Mouse (Mus musculus) 3134 (cell line): ENCODE results near the gene 4930544G11Rik.

Experiments
- DNase-seq: peaks from one replicate; pipeline ENCODE4 v3.0.0-alpha.2; 2011; ENCODE audit warnings: low spot score; ENCODE audit not compliant: insufficient read length; ENCODE audit errors: extremely low read depth

The 4930544G11Rik gene

DNA sequence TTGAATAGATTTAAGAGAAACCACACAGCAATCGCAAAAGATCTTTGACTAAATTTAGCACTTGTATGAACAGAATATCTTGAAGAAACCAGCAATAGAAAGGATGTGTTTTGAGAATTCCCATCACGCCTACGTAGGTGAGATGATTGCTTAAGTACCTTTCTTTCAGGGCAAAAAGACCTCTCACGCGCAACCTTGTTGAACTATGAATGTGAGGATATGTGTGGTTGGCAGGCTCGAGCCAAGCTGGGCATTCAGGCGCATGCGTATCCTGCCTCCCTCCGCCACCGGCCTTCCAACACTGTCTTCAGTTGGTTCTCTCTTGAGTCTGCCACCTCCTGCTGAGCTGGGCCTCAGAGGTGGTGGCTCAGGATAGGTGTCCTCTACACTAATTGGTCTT, at the start of gene 4930544G11Rik:
4930544G11Rik (plus strand) TSS at position 301 of the 400 bp plus-strand sequence.
- no peak for DNase-seq

- DNase-seq: no peak
These were observed 45.7 kb upstream of the 4930544G11Rik start for GRCm38 (mm10) chr6:65906657-65907182.

GRCm38 (mm10) chr6:65915421-65915820, 37.0 kb upstream of the 4930544G11Rik start:
- DNase-seq: no peak

GRCm38 (mm10) chr6:65921703-65922102, 30.7 kb upstream of the 4930544G11Rik start:
- no peak for DNase-seq

- DNase-seq: no peak
These were observed 28.8 kb upstream of the 4930544G11Rik start for GRCm38 (mm10) chr6:65923501-65924084.

DNA sequence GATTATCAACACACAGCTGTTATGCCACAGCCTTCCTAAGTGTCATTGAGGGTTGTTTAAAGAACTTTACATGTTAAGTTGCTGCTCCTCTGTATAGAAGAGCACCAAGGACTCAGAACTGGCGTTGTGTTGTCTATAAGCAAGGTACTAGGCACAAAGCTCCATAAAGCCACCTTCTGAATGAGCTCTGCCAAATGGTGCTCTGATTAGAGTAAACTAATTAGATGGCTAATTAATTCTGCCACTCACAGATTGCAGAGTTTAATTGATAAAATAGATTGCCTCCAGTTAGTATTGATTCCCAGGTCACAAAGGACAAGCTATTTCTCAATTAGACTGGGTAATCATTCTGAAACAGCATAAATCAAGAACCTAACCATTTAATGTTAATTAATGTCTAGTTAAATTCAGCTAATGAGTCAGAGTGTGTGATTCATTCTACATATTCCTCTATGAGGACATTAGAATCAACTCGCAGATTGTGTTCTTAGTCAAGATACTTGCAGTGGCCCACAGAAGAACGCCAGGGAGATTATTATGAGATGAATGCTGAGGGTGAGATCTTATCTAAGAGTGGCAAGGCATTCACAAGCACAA, 26.6 kb upstream of the 4930544G11Rik start:
- DNase-seq: no peak

GRCm38 (mm10) chr6:65930523-65930922, 21.9 kb upstream of the 4930544G11Rik start:
- no peak for DNase-seq

- DNase-seq: no peak
These were observed 19.6 kb upstream of the 4930544G11Rik start for GRCm38 (mm10) chr6:65932776-65933175.

DNA sequence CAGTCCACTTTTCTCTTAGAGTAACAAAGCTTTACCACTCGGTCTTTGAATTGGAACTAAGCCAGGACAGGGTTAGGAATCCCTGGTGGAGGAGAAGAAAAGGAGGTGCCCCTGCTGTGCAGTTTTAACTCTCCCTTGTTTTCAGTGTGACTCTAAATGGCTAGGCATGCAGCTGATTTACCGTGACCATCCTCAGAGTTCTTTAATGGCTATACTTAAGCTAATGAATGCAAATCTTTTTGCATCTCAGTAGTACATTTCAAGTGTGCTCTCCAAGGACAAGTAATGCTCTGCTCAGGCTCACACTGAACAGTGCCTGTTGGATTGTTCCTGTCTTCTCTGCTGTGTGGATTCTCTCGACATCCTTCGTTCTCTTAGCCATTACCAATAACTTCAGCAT, 19.2 kb upstream of the 4930544G11Rik start:
- no peak for DNase-seq

- DNase-seq: no peak
These were observed 16.7 kb upstream of the 4930544G11Rik start for GRCm38 (mm10) chr6:65935566-65936281.

GRCm38 (mm10) chr6:65950492-65950891, 1.9 kb upstream of the 4930544G11Rik start:
- no peak for DNase-seq

DNA sequence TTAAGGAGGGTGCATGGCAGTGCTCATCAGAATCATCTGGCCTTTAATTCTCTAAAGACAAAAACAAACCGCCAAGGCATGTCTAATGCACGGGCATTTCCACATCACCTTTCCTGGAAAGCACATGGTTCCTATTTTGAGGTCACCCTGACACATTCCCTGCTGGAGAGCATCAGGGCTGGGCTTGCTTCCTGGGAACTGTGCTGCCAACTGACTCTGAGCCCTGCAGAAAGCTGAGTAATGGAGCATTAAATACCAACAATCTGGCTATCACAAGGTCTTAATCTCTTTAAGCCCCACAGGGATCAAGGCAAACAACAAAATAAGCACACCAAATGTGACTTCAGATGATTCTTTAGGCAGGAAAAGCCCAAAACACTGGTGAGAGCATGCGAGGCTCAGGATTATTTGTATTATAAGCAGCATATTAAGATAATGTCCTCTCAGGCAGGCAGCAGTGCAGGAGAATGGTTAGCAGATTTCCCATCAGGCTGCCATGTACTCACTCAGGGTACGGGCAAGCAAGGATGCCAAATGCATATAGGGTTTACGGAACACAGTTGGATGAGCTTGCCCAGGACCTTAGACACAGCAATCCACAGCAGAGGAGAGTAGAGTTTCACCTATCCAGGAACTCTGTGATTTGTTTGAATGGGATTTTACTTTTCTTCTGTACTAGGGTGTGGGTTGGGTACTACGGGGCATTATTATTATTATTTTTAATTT, 17.1 kb downstream of the 4930544G11Rik start:
- no peak for DNase-seq

- DNase-seq: no peak
These were observed 18.0 kb downstream of the 4930544G11Rik start for GRCm38 (mm10) chr6:65970410-65970809.

GRCm38 (mm10) chr6:65992081-65992480, 39.7 kb downstream of the 4930544G11Rik start:
- DNase-seq: no peak

- no peak for DNase-seq
These were observed 45.9 kb downstream of the 4930544G11Rik start for GRCm38 (mm10) chr6:65998343-65998742.
